Mouse (Mus musculus) olfactory bulb, adult 2 months (tissue): ENCODE results near the gene Gng8. TPM values are rescaled to one million over a fixed set of nuclear protein-coding genes. Genes with fewer than 3 reads are reported as not detected.

Source experiments
- H3K27ac ChIP-seq: fragments of 200-500 bp; 2 replicates; pipeline ENCODE4 v1.5.1; 2012; ENCODE audit warnings: low read depth, low read length; ENCODE audit not compliant: insufficient read depth
- H3K4me1 ChIP-seq: fragments of 200-500 bp; 2 replicates; pipeline ENCODE4 v1.6.1; 2012; ENCODE audit warnings: low read length; ENCODE audit not compliant: control insufficient read depth, insufficient read depth
- H3K4me3 ChIP-seq: fragments of 200-500 bp; 2 replicates; pipeline ENCODE4 v1.5.1; 2012; ENCODE audit warnings: mild to moderate bottlenecking, low read depth, low read length, moderate library complexity; ENCODE audit not compliant: insufficient read depth
- CTCF ChIP-seq: fragments of 200-500 bp; IDR thresholded peaks from 2 replicates; pipeline ENCODE4 v1.5.1; 2012; ENCODE audit warnings: low read depth, mild to moderate bottlenecking, low read length, moderate library complexity; ENCODE audit not compliant: insufficient read depth
- POLR2A ChIP-seq: fragments of 200-500 bp; IDR thresholded peaks from 2 replicates; pipeline ENCODE4 v1.6.1; 2012; ENCODE audit warnings: mild to moderate bottlenecking, low read depth, low read length, moderate library complexity; ENCODE audit not compliant: insufficient read depth
- WGBS: fragments of 180-500 bp; shearing (Covaris S2); methylation state at CpG from one replicate; pipeline ENCODE4 v1.1.7; 2018; 5-methylcytosine and 5-hydroxymethylcytosine counted together
- polyA plus RNA-seq: library from polyadenylated mRNA; stranded (reverse); fragments of >200 nt; gene quantifications from 2 replicates; pipeline ENCODE4 v1.2.4, GENCODE M21; 2012; ENCODE audit warnings: low replicate concordance; ENCODE audit not compliant: missing spikeins, insufficient read depth, insufficient read length

Gng8 gene
- polyA plus RNA-seq, 1 experiment, result not detected

- Histone ChIP-seq H3K27ac (no peak overlapping the region), H3K4me3 (no peak overlapping the region), H3K4me1 (no peaks in the 10 kb centered on the region)
- TF ChIP-seq CTCF (no peak), POLR2A (no peak)
- WGBS, result 80% methylated on average over 4 of the region's 4 CpGs
These were observed 7.3 kb upstream of the Gng8 start for GRCm38 (mm10) chr7:16884334-16884733.

- no peak for TF ChIP-seq CTCF
- no peak for TF ChIP-seq POLR2A
- no peak overlapping the region for H3K4me3 ChIP-seq
- H3K4me1 ChIP-seq, result no peaks in the 10 kb centered on the region
- WGBS, result 56% methylated on average over 95 of the region's 95 CpGs
- H3K27ac ChIP-seq, result no peak overlapping the region
These were observed 6.3 kb upstream of the Gng8 start for GRCm38 (mm10) chr7:16885271-16885776.

- H3K4me3 ChIP-seq, result no peak overlapping the region
- WGBS, result 75% methylated on average over 59 of the region's 59 CpGs
These were observed 5.7 kb upstream of the Gng8 start for GRCm38 (mm10) chr7:16885905-16886304.

GRCm38 (mm10) chr7:16890536-16890935, 1.1 kb upstream of the Gng8 start:
- 46% methylated on average over 6 of the region's 6 CpGs for WGBS
- TF ChIP-seq POLR2A (no peak), CTCF (no peak)
- no peak overlapping the region for H3K27ac ChIP-seq
- H3K4me3 ChIP-seq, result no peak overlapping the region
- peaks cover 24% of the 10 kb centered on the region for H3K4me1 ChIP-seq

More at GRCm38 (mm10) chr7:16885905-16886304, 5.7 kb upstream of the Gng8 start:
- Histone ChIP-seq H3K27ac (no peak overlapping the region), H3K4me1 (peaks cover 4% of the 10 kb centered on the region)
- no peak for TF ChIP-seq POLR2A
- TF ChIP-seq CTCF, result no peak

- WGBS, result 8% methylated on average over 23 of the region's 23 CpGs
- Histone ChIP-seq H3K4me1 (peaks cover 25% of the 10 kb centered on the region), H3K4me3 (no peak overlapping the region), H3K27ac (no peak overlapping the region)
- TF ChIP-seq CTCF, result no peak
These were observed 642 bp upstream of the Gng8 start for GRCm38 (mm10) chr7:16890944-16891343.

- 52% methylated on average over 9 of the region's 9 CpGs for WGBS
- H3K27ac ChIP-seq, result no peak overlapping the region
- peaks cover 25% of the 10 kb centered on the region for H3K4me1 ChIP-seq
- TF ChIP-seq CTCF (no peak), POLR2A (no peak)
- H3K4me3 ChIP-seq, result no peak overlapping the region
These were observed 755 bp downstream of the Gng8 start for GRCm38 (mm10) chr7:16892352-16892730.

- Histone ChIP-seq H3K4me3 (no peak overlapping the region), H3K4me1 (peaks cover 25% of the 10 kb centered on the region), H3K27ac (no peak overlapping the region)
- WGBS, result 17% methylated on average over 6 of the region's 6 CpGs
- TF ChIP-seq CTCF (no peak), POLR2A (no peak)
These were observed 2.0 kb downstream of the Gng8 start for GRCm38 (mm10) chr7:16893612-16894011.

- no peak overlapping the region for H3K27ac ChIP-seq
- H3K4me3 ChIP-seq, result no peak overlapping the region
- TF ChIP-seq CTCF, result no peak
- no peak for TF ChIP-seq POLR2A
- peaks cover 29% of the 10 kb centered on the region for H3K4me1 ChIP-seq
- WGBS, result 27% methylated on average over 4 of the region's 4 CpGs
These were observed 2.7 kb downstream of the Gng8 start for GRCm38 (mm10) chr7:16894279-16894678.

- peaks cover 29% of the 10 kb centered on the region for H3K4me1 ChIP-seq
- H3K27ac ChIP-seq, result no peak overlapping the region
- 2% methylated on average over 24 of the region's 24 CpGs for WGBS
- TF ChIP-seq POLR2A (no peak), CTCF (peak; percentile 78; the same call in 1 of the 2 replicates)
- H3K4me3 ChIP-seq, result peak overlapping the region; percentile 32
These were observed 3.4 kb downstream of the Gng8 start for GRCm38 (mm10) chr7:16895000-16895399.

GRCm38 (mm10) chr7:16895511-16895910, 3.9 kb downstream of the Gng8 start:
- H3K27ac ChIP-seq, result no peak overlapping the region
- H3K4me1 ChIP-seq, result peaks cover 31% of the 10 kb centered on the region
- WGBS, result 40% methylated on average over 10 of the region's 10 CpGs
- no peak for TF ChIP-seq POLR2A
- no peak for TF ChIP-seq CTCF
- no peak overlapping the region; the same call in 1 of the 2 replicates for H3K4me3 ChIP-seq
